Mouse (Mus musculus): ENCODE results near the gene Hist1h3e.
A peak's percentile ranks its signal among the peaks of the same experiment; 100 is the strongest.
"Not testable (repeated sequence)": the region's sequence is repeated elsewhere in the genome, so short reads cannot be mapped to it uniquely, and the experiment has no call there.

The Hist1h3e gene

GRCm38 (mm10) chr13:23582219-23583056 lies 20.3 kb upstream of the Hist1h3e start:
- no peak for DNase-seq

- DNase-seq: peak; percentile 96
These were observed 19.4 kb upstream of the Hist1h3e start, which contains the start of gene Hist1h4d for GRCm38 (mm10) chr13:23581408-23582218. TSS of gene Hist1h4d (plus strand) at chr13:23581598.

GRCm38 (mm10) chr13:23577835-23578234 lies 15.7 kb upstream of the Hist1h3e start:
- no peak for DNase-seq

GRCm38 (mm10) chr13:23576906-23577639 lies 14.9 kb upstream of the Hist1h3e start:
- DNase-seq: no peak

GRCm38 (mm10) chr13:23576351-23576881 lies 14.2 kb upstream of the Hist1h3e start:
- DNase-seq: no peak

GRCm38 (mm10) chr13:23575864-23576313 lies 13.7 kb upstream of the Hist1h3e start:
- DNase-seq: not testable (repeated sequence)

GRCm38 (mm10) chr13:23575271-23575851 lies 13.2 kb upstream of the Hist1h3e start, which contains the start of gene Hist1h3d:
TSS of gene Hist1h3d (plus strand) at chr13:23575763.
- DNase-seq: no peak

- DNase-seq: not testable (repeated sequence)
These were observed 12.5 kb upstream of the Hist1h3e start for GRCm38 (mm10) chr13:23574546-23575170.

- peak; percentile 85 for DNase-seq
These were observed 11.8 kb upstream of the Hist1h3e start, which contains the start of the genes Hist1h2bf and Hist1h2ad for GRCm38 (mm10) chr13:23573898-23574524. TSS of gene Hist1h2bf (minus strand) at chr13:23574196. TSS of gene Hist1h2ad (plus strand) at chr13:23574381.

- DNase-seq: not testable (repeated sequence)
These were observed 11.1 kb upstream of the Hist1h3e start for GRCm38 (mm10) chr13:23573034-23573897.

- no peak for DNase-seq
These were observed 10.3 kb upstream of the Hist1h3e start for GRCm38 (mm10) chr13:23572218-23573033.

GRCm38 (mm10) chr13:23571504-23572217 lies 9.5 kb upstream of the Hist1h3e start:
- DNase-seq: not testable (repeated sequence)

- DNase-seq: peak; percentile 60
These were observed 8.9 kb upstream of the Hist1h3e start, which contains the start of the genes Hist1h2ae and Hist1h2bg for GRCm38 (mm10) chr13:23571022-23571503. TSS of gene Hist1h2ae (minus strand) at chr13:23571220. TSS of gene Hist1h2bg (plus strand) at chr13:23571396.

GRCm38 (mm10) chr13:23570261-23571021 lies 8.3 kb upstream of the Hist1h3e start:
- DNase-seq: not testable (repeated sequence)

GRCm38 (mm10) chr13:23564482-23564881 lies 2.3 kb upstream of the Hist1h3e start:
- no peak for DNase-seq

- DNase-seq: no peak
These were observed 712 bp upstream of the Hist1h3e start for GRCm38 (mm10) chr13:23562699-23563462.
